Mouse (Mus musculus) ZHBTc4 (cell line): ENCODE data around the gene Ighmbp2.
"Not testable (repeated sequence)": the region's sequence is repeated elsewhere in the genome, so short reads cannot be mapped to it uniquely, and the experiment has no call there.

Source experiments
- DNase-seq: peaks from one replicate; pipeline ENCODE4 v3.0.0-alpha.2; 2011; ENCODE audit warnings: low read depth, low spot score

The Ighmbp2 gene

GRCm38 (mm10) chr19:3281886-3282285, 931 bp downstream of the Ighmbp2 start:
- no peak for DNase-seq

GRCm38 (mm10) chr19:3275744-3276365, 7.0 kb downstream of the Ighmbp2 start:
- no peak for DNase-seq

GRCm38 (mm10) chr19:3273331-3273730, 9.5 kb downstream of the Ighmbp2 start:
- DNase-seq, result no peak

GRCm38 (mm10) chr19:3271366-3271765, 11.5 kb downstream of the Ighmbp2 start:
- no peak for DNase-seq

GRCm38 (mm10) chr19:3269803-3270202, 13.0 kb downstream of the Ighmbp2 start:
- no peak for DNase-seq

GRCm38 (mm10) chr19:3269279-3269678, 13.5 kb downstream of the Ighmbp2 start:
- DNase-seq, result no peak

GRCm38 (mm10) chr19:3268218-3268980, 14.4 kb downstream of the Ighmbp2 start:
- no peak for DNase-seq

GRCm38 (mm10) chr19:3267340-3267739, 15.5 kb downstream of the Ighmbp2 start:
- DNase-seq, result no peak

- DNase-seq, result no peak
These were observed 16.1 kb downstream of the Ighmbp2 start for GRCm38 (mm10) chr19:3266676-3267075.

- DNase-seq, result no peak
These were observed 16.7 kb downstream of the Ighmbp2 start for GRCm38 (mm10) chr19:3266136-3266535.

- no peak for DNase-seq
These were observed 17.6 kb downstream of the Ighmbp2 start for GRCm38 (mm10) chr19:3265180-3265579.

GRCm38 (mm10) chr19:3264348-3264747, 18.5 kb downstream of the Ighmbp2 start:
- no peak for DNase-seq

GRCm38 (mm10) chr19:3261764-3262525, 20.9 kb downstream of the Ighmbp2 start:
- DNase-seq, result no peak

GRCm38 (mm10) chr19:3261336-3261735, 21.5 kb downstream of the Ighmbp2 start:
- no peak for DNase-seq

- no peak for DNase-seq
These were observed 22.2 kb downstream of the Ighmbp2 start for GRCm38 (mm10) chr19:3260591-3260990.

GRCm38 (mm10) chr19:3260016-3260415, 22.8 kb downstream of the Ighmbp2 start:
- DNase-seq, result no peak

- not testable (repeated sequence) for DNase-seq
These were observed 57.6 kb downstream of the Ighmbp2 start for GRCm38 (mm10) chr19:3225261-3225660.

GRCm38 (mm10) chr19:3214937-3215336, 67.9 kb downstream of the Ighmbp2 start:
- DNase-seq, result not testable (repeated sequence)
